Mouse (Mus musculus): ENCODE results near the gene BC037034. TPM values are rescaled to one million over a fixed set of nuclear protein-coding genes. Genes with fewer than 3 reads are reported as not detected.

BC037034 gene
- polyA plus RNA-seq, 1 experiment from 2014 or later, result 2.9 TPM

GRCm38 (mm10) chr5:138262001-138262400 is 1.8 kb downstream of the BC037034 start:
- peaks cover 20 to 39% of the 10 kb centered on the region in 2 experiments for H3K4me1 ChIP-seq (ENCODE audit: control insufficient read depth in 2 of 2, insufficient read depth in 2 of 2, low read length in 2 of 2)
- no peak for ATAC-seq (ENCODE audit: insufficient number of reproducible peaks, insufficient read depth, low FRiP score, low read depth)
- H3K4me2 ChIP-seq (ENCODE audit: low read length), result peak overlapping the region; percentile 94; the same call in 1 of the 2 replicates
- no peak overlapping the region for H3K4me3 ChIP-seq (ENCODE audit: control insufficient read depth in 1 of 2, insufficient read depth in 1 of 2, low read depth in 1 of 2, low read length in 2 of 2)
- H3K9me3 ChIP-seq (ENCODE audit: control insufficient read depth, low read length), result no peaks in the 10 kb centered on the region
- 72% methylated on average over 4 of the region's 4 CpGs for WGBS
- no peaks in the 10 kb centered on the region for H3K27me3 ChIP-seq (ENCODE audit: control insufficient read depth, insufficient read depth, low read length)
- H3K36me3 ChIP-seq (ENCODE audit: control insufficient read depth, insufficient read depth, low read length), result peaks cover 53% of the 10 kb centered on the region
- H3K27ac ChIP-seq (replicated peaks in 1 of 2; ENCODE audit: control insufficient read depth in 1 of 2, insufficient read depth in 1 of 2, low read depth in 2 of 2, low read length in 2 of 2), result no peak overlapping the region
- H3K9ac ChIP-seq (ENCODE audit: low read length), result no peak overlapping the region; the same call in 1 of the 2 replicates

DNA sequence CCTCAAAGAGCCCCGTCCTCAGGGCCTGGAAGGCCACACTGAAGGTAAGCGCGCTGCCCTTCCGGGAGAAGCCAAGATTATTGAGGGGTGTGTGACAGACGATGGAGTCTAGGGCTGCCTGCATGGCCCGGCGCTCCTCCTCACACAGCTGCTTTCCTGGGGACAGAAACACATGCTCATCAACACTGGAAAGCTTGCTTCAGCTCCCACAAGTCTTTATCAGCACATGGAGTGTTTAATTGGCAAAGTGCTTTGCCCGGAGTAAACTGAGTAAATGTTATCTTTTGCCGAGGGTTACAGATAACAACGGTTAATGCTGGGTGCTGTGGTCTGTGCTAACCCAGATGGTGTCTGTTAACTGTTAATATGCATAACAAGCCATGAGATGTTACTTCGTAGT is 3.0 kb downstream of the BC037034 start:
- Histone ChIP-seq H3K36me3 (ENCODE audit: control insufficient read depth, insufficient read depth, low read length) (peaks cover 46% of the 10 kb centered on the region), H3K9me3 (ENCODE audit: control insufficient read depth, low read length) (no peaks in the 10 kb centered on the region), H3K4me1 (ENCODE audit: control insufficient read depth in 2 of 2, insufficient read depth in 2 of 2, low read length in 2 of 2) (peaks cover 24 to 39% of the 10 kb centered on the region in 2 experiments), H3K27ac (replicated peaks in 1 of 2; ENCODE audit: control insufficient read depth in 1 of 2, insufficient read depth in 1 of 2, low read depth in 2 of 2, low read length in 2 of 2) (no peak overlapping the region), H3K4me2 (ENCODE audit: low read length) (no peak overlapping the region), H3K27me3 (ENCODE audit: control insufficient read depth, insufficient read depth, low read length) (no peaks in the 10 kb centered on the region), H3K4me3 (ENCODE audit: control insufficient read depth in 1 of 2, insufficient read depth in 1 of 2, low read depth in 1 of 2, low read length in 2 of 2) (no peak overlapping the region), H3K9ac (ENCODE audit: low read length) (no peak overlapping the region)
- ATAC-seq (ENCODE audit: insufficient number of reproducible peaks, insufficient read depth, low FRiP score, low read depth), result no peak
- WGBS, result 49% methylated on average over 11 of the region's 11 CpGs

- Histone ChIP-seq H3K36me3 (ENCODE audit: control insufficient read depth, insufficient read depth, low read length) (peaks cover 43% of the 10 kb centered on the region), H3K27me3 (ENCODE audit: control insufficient read depth, insufficient read depth, low read length) (no peaks in the 10 kb centered on the region), H3K4me1 (ENCODE audit: control insufficient read depth in 2 of 2, insufficient read depth in 2 of 2, low read length in 2 of 2) (peaks cover 24 to 40% of the 10 kb centered on the region in 2 experiments), H3K9me3 (ENCODE audit: control insufficient read depth, low read length) (no peaks in the 10 kb centered on the region), H3K4me2 (ENCODE audit: low read length) (no peak overlapping the region), H3K4me3 (ENCODE audit: control insufficient read depth in 1 of 2, insufficient read depth in 1 of 2, low read depth in 1 of 2, low read length in 2 of 2) (no peak overlapping the region), H3K9ac (ENCODE audit: low read length) (peak overlapping the region; percentile 30; the same call in 1 of the 2 replicates), H3K27ac (replicated peaks in 1 of 2; ENCODE audit: control insufficient read depth in 1 of 2, insufficient read depth in 1 of 2, low read depth in 2 of 2, low read length in 2 of 2) (no peak overlapping the region)
- no peak for ATAC-seq (ENCODE audit: insufficient number of reproducible peaks, insufficient read depth, low FRiP score, low read depth)
- WGBS, result 43% methylated on average over 10 of the region's 10 CpGs
These were observed 3.8 kb downstream of the BC037034 start for GRCm38 (mm10) chr5:138260051-138260450.

DNA sequence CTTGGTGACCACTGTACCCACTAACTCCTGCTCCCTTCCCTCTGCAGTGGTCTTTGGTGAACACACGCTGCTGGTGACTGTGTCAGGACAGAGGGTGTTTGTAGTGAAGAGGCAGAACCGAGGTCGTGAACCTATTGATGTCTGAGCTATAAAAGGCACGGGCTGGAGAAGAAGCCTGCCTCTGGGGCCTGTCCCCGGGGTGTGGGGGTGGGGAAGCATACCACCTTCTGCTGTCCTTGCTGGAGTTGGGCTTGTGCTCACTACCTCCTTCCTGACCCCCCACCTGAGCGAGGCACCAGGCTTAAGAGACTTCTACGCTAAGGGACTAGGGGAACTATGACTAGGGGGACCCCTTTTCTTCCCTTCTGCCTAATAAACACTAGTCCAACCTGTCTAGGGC is 4.8 kb downstream of the BC037034 start:
- Histone ChIP-seq H3K4me2 (ENCODE audit: low read length) (no peak overlapping the region), H3K9me3 (ENCODE audit: control insufficient read depth, low read length) (no peaks in the 10 kb centered on the region), H3K4me3 (ENCODE audit: control insufficient read depth in 1 of 2, insufficient read depth in 1 of 2, low read depth in 1 of 2, low read length in 2 of 2) (no peak overlapping the region), H3K27ac (replicated peaks in 1 of 2; ENCODE audit: control insufficient read depth in 1 of 2, insufficient read depth in 1 of 2, low read depth in 2 of 2, low read length in 2 of 2) (peak overlapping the region in 1 of 2 experiments; percentile 9; a peak in 1 of 4 replicates), H3K27me3 (ENCODE audit: control insufficient read depth, insufficient read depth, low read length) (no peaks in the 10 kb centered on the region), H3K9ac (ENCODE audit: low read length) (0 out of 2 replicates have a peak overlapping the region, but pooled peaks have one; percentile 11), H3K4me1 (ENCODE audit: control insufficient read depth in 2 of 2, insufficient read depth in 2 of 2, low read length in 2 of 2) (peaks cover 26 to 38% of the 10 kb centered on the region in 2 experiments), H3K36me3 (ENCODE audit: control insufficient read depth, insufficient read depth, low read length) (peaks cover 43% of the 10 kb centered on the region)
- WGBS, result 42% methylated on average over 7 of the region's 7 CpGs
- no peak for ATAC-seq (ENCODE audit: insufficient number of reproducible peaks, insufficient read depth, low FRiP score, low read depth)

DNA sequence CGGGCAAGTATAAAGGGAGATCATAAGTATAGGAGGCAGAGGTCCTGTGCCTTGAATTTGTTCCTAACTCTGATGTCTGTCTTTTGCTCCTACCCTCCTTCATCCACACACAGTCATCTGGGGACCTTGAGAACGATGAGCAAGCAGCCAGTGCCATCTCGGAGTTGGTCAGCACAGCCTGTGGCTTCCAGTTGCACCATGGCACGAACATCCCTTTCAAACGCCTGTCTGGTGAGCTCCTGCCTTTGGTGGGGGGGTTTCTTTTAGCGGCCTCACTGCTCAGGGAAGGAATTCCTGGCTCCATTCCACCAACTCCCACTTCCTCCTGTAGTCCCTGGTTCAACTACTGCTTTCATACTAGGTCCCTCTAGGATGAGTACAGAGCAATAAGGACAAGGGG is 5.3 kb downstream of the BC037034 start:
- Histone ChIP-seq H3K4me1 (ENCODE audit: control insufficient read depth in 2 of 2, insufficient read depth in 2 of 2, low read length in 2 of 2) (peaks cover 26 to 38% of the 10 kb centered on the region in 2 experiments), H3K27ac (replicated peaks in 1 of 2; ENCODE audit: control insufficient read depth in 1 of 2, insufficient read depth in 1 of 2, low read depth in 2 of 2, low read length in 2 of 2) (0 out of 4 replicates have a peak overlapping the region, but pooled peaks of 1 of the 2 experiments have one; percentile 9)
- 53% methylated on average over 6 of the region's 6 CpGs for WGBS

DNA sequence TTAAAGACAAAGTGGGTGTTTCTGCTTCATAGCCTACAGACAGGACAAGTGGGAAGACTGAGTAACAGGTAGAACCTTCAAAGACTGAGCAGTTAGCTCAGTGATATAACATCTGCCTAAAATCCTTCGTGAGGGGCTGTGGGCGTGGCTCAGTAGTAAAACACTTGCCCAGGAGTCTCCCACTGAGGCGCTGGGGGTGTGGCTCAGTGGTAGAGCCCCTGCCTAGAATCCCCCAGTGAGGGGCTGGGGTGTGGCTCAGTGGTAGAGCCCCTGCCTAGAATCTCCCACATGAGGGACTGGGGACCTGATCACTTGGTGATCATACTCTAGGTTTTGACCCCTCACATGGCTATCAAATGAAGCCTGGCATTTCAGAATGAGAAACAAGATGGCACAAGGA is 5.8 kb downstream of the BC037034 start:
- 93% methylated on average over 3 of the region's 3 CpGs for WGBS
- Histone ChIP-seq H3K4me1 (ENCODE audit: control insufficient read depth in 2 of 2, insufficient read depth in 2 of 2, low read length in 2 of 2) (peaks cover 25 to 36% of the 10 kb centered on the region in 2 experiments), H3K9ac (ENCODE audit: low read length) (no peak overlapping the region), H3K36me3 (ENCODE audit: control insufficient read depth, insufficient read depth, low read length) (peaks cover 43% of the 10 kb centered on the region), H3K27me3 (ENCODE audit: control insufficient read depth, insufficient read depth, low read length) (no peaks in the 10 kb centered on the region), H3K9me3 (ENCODE audit: control insufficient read depth, low read length) (no peaks in the 10 kb centered on the region), H3K4me2 (ENCODE audit: low read length) (no peak overlapping the region), H3K27ac (replicated peaks in 1 of 2; ENCODE audit: control insufficient read depth in 1 of 2, insufficient read depth in 1 of 2, low read depth in 2 of 2, low read length in 2 of 2) (no peak overlapping the region), H3K4me3 (ENCODE audit: control insufficient read depth in 1 of 2, insufficient read depth in 1 of 2, low read depth in 1 of 2, low read length in 2 of 2) (no peak overlapping the region)
- ATAC-seq (ENCODE audit: insufficient number of reproducible peaks, insufficient read depth, low FRiP score, low read depth), result no peak

More for the DNA sequence above, 5.3 kb downstream of the BC037034 start:
- Histone ChIP-seq H3K36me3 (ENCODE audit: control insufficient read depth, insufficient read depth, low read length) (peaks cover 43% of the 10 kb centered on the region), H3K9ac (ENCODE audit: low read length) (no peak overlapping the region), H3K27me3 (ENCODE audit: control insufficient read depth, insufficient read depth, low read length) (no peaks in the 10 kb centered on the region), H3K9me3 (ENCODE audit: control insufficient read depth, low read length) (no peaks in the 10 kb centered on the region), H3K4me2 (ENCODE audit: low read length) (no peak overlapping the region), H3K4me3 (ENCODE audit: control insufficient read depth in 1 of 2, insufficient read depth in 1 of 2, low read depth in 1 of 2, low read length in 2 of 2) (no peak overlapping the region)
- no peak for ATAC-seq (ENCODE audit: insufficient number of reproducible peaks, insufficient read depth, low FRiP score, low read depth)

- WGBS, result 89% methylated on average over 4 of the region's 4 CpGs
- ATAC-seq (ENCODE audit: insufficient number of reproducible peaks, insufficient read depth, low FRiP score, low read depth), result no peak
- Histone ChIP-seq H3K27me3 (ENCODE audit: control insufficient read depth, insufficient read depth, low read length) (no peaks in the 10 kb centered on the region), H3K4me1 (ENCODE audit: control insufficient read depth in 2 of 2, insufficient read depth in 2 of 2, low read length in 2 of 2) (peaks cover 20 to 31% of the 10 kb centered on the region in 2 experiments), H3K27ac (replicated peaks in 1 of 2; ENCODE audit: control insufficient read depth in 1 of 2, insufficient read depth in 1 of 2, low read depth in 2 of 2, low read length in 2 of 2) (no peak overlapping the region), H3K36me3 (ENCODE audit: control insufficient read depth, insufficient read depth, low read length) (peaks cover 43% of the 10 kb centered on the region), H3K9me3 (ENCODE audit: control insufficient read depth, low read length) (no peaks in the 10 kb centered on the region), H3K4me2 (ENCODE audit: low read length) (no peak overlapping the region), H3K4me3 (ENCODE audit: control insufficient read depth in 1 of 2, insufficient read depth in 1 of 2, low read depth in 1 of 2, low read length in 2 of 2) (no peak overlapping the region), H3K9ac (ENCODE audit: low read length) (no peak overlapping the region)
These were observed 6.3 kb downstream of the BC037034 start for GRCm38 (mm10) chr5:138257585-138257978.
